Mouse (Mus musculus): ENCODE results near the gene Serpina12. TPM values are rescaled to one million over a fixed set of nuclear protein-coding genes. Genes with fewer than 3 reads are reported as not detected.

Gene Serpina12
- not detected for polyA plus RNA-seq (2014; fragmentation: Illumina TruSeq; extraction: RNeasy Lipid Tissue Mini Kit (QIAGEN cat#74804))

DNA sequence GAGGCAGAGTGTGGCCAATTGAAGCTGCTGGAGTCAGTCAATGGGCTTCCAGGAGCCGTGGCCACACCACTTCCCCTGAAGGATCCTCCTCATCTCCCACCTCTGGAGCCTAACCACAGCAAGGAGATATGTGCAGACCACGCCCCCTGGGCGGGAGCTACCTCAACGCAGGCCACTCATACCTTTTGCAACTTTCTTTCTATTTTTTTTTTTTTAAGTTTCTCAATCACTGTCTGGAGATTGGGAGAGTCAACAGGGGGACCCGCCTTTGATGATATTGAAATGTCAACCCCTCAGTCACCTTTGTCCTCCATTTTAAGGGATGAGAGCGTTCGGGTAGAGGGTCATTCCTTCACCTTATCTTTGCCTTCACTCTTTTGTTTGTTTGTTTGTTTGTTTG is at the start of gene Serpina12:
TSS of gene Serpina12 (minus strand) at position 101 of the 400 bp plus-strand sequence.

DNA sequence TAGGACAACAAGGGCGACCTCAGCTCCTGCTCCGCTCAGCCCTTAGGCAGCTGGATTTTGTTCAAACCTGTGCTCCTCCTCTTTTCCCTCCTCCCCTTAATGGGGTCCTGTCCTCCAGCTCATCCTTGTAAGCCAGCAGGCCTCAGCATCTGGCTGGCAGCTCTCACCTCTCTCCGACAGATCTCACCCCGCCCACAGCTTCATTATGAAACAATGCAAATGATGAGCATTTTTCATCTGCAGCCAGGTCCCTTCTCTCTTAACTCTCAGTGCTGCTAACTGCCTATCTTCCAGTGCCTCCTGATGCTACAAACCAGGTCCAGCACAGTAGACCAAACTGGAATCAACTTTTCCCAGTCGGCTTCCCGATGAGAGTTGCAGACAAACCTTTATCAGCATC is 30.6 kb downstream of the Serpina12 start, which contains the start of gene Serpina9:
TSS of gene Serpina9 (minus strand) at position 136 of the 400 bp plus-strand sequence.

DNA sequence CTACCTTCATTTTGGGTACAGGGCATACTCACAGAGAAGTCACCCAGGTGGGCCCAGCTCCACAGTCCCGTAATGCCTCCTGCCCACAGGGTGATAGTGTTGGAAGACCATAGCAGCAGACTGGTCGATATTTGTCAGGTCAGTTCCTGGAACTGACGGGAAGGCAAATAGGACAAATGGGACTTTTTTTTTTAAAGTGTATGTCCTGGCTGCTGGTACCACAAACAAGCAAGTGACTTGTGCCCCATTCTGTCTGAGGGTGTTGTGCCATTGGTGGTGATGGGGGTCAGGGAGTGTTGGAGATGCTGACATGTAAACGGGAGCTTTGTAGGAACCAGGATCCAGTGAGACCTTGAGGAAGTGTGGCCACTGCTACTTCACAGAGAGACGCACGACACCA is 54.4 kb downstream of the Serpina12 start, which contains the start of gene Serpina11:
TSS of gene Serpina11 (minus strand) at position 101 of the 400 bp plus-strand sequence.

Other genes starting within 250 kb of the Serpina12 start
- not detected for gene Serpina1b, start 214.1 kb downstream of the Serpina12 start, polyA plus RNA-seq (2014; fragmentation: Illumina TruSeq; extraction: RNeasy Lipid Tissue Mini Kit (QIAGEN cat#74804))
- not detected for gene Serpina1a, start 180.9 kb downstream of the Serpina12 start, polyA plus RNA-seq (2014; fragmentation: Illumina TruSeq; extraction: RNeasy Lipid Tissue Mini Kit (QIAGEN cat#74804))
- gene Serpina1c, start 139.6 kb downstream of the Serpina12 start, polyA plus RNA-seq (2014; fragmentation: Illumina TruSeq; extraction: RNeasy Lipid Tissue Mini Kit (QIAGEN cat#74804)) = not detected
- 20.9 TPM for gene Serpina1e, start 85.5 kb downstream of the Serpina12 start, polyA plus RNA-seq (2014; fragmentation: Illumina TruSeq; extraction: RNeasy Lipid Tissue Mini Kit (QIAGEN cat#74804))
- not detected for gene Serpina11, start 54.5 kb downstream of the Serpina12 start, polyA plus RNA-seq (2014; fragmentation: Illumina TruSeq; extraction: RNeasy Lipid Tissue Mini Kit (QIAGEN cat#74804))
- 0.40 TPM for gene Serpina9, start 30.7 kb downstream of the Serpina12 start, polyA plus RNA-seq (2014; fragmentation: Illumina TruSeq; extraction: RNeasy Lipid Tissue Mini Kit (QIAGEN cat#74804))
- 138 TPM for gene Serpina5, start 56.7 kb upstream of the Serpina12 start, polyA plus RNA-seq (2014; fragmentation: Illumina TruSeq; extraction: RNeasy Lipid Tissue Mini Kit (QIAGEN cat#74804))
- gene Serpina3a, start 68.3 kb upstream of the Serpina12 start, polyA plus RNA-seq (2014; fragmentation: Illumina TruSeq; extraction: RNeasy Lipid Tissue Mini Kit (QIAGEN cat#74804)) = 2.9 TPM
- not detected for gene Serpina3b, start 83.6 kb upstream of the Serpina12 start, polyA plus RNA-seq (2014; fragmentation: Illumina TruSeq; extraction: RNeasy Lipid Tissue Mini Kit (QIAGEN cat#74804))
- gene Serpina3c, start 109.4 kb upstream of the Serpina12 start, polyA plus RNA-seq (2014; fragmentation: Illumina TruSeq; extraction: RNeasy Lipid Tissue Mini Kit (QIAGEN cat#74804)) = 40.5 TPM
- gene Serpina3f, start 170.1 kb upstream of the Serpina12 start, polyA plus RNA-seq (2014; fragmentation: Illumina TruSeq; extraction: RNeasy Lipid Tissue Mini Kit (QIAGEN cat#74804)) = 0.46 TPM
- 27.1 TPM for gene Serpina3g, start 191.8 kb upstream of the Serpina12 start, polyA plus RNA-seq (2014; fragmentation: Illumina TruSeq; extraction: RNeasy Lipid Tissue Mini Kit (QIAGEN cat#74804))
- not detected for gene Serpina3i, start 218.7 kb upstream of the Serpina12 start, polyA plus RNA-seq (2014; fragmentation: Illumina TruSeq; extraction: RNeasy Lipid Tissue Mini Kit (QIAGEN cat#74804))